Mouse (Mus musculus) c-Kit-positive CD71-positive TER-119-positive erythroid progenitor cells, embryonic 14.5 days (primary cell): ENCODE measurements around the gene Cdh1.

Source experiments
- DNase-seq: peaks from one replicate; pipeline ENCODE4 v3.0.0-alpha.2; 2013; ENCODE audit warnings: low spot score

Gene Cdh1

GRCm38 (mm10) chr8:106656046-106656445 is 52.9 kb downstream of the Cdh1 start:
- no peak for DNase-seq

- no peak for DNase-seq
Observed at GRCm38 (mm10) chr8:106672786-106673185, 69.6 kb downstream of the Cdh1 start.

- DNase-seq, result no peak
Observed at GRCm38 (mm10) chr8:106674318-106674717, 71.2 kb downstream of the Cdh1 start.

- peak; percentile 33 for DNase-seq
Observed at GRCm38 (mm10) chr8:106674894-106675293, 71.7 kb downstream of the Cdh1 start.

- DNase-seq, result peak; percentile 84
Observed at GRCm38 (mm10) chr8:106682971-106683668, 80.0 kb downstream of the Cdh1 start, which contains the start of gene Tango6. Tango6 (plus strand) TSS chr8:106683068.

- no peak for DNase-seq
Observed at GRCm38 (mm10) chr8:106684387-106684786, 81.2 kb downstream of the Cdh1 start.

GRCm38 (mm10) chr8:106687479-106687878 is 84.3 kb downstream of the Cdh1 start:
- DNase-seq, result peak; percentile 41

- no peak for DNase-seq
Observed at GRCm38 (mm10) chr8:106697748-106698248, 94.6 kb downstream of the Cdh1 start.

- DNase-seq, result peak; percentile 42
Observed at GRCm38 (mm10) chr8:106699588-106699987, 96.4 kb downstream of the Cdh1 start.

- DNase-seq, result no peak
Observed at GRCm38 (mm10) chr8:106700131-106700530, 97.0 kb downstream of the Cdh1 start.

- DNase-seq, result no peak
Observed at GRCm38 (mm10) chr8:106701360-106701759, 98.2 kb downstream of the Cdh1 start.

- DNase-seq, result no peak
Observed at GRCm38 (mm10) chr8:106704199-106704900, 101.2 kb downstream of the Cdh1 start.

GRCm38 (mm10) chr8:106704901-106705321 is 101.8 kb downstream of the Cdh1 start:
- DNase-seq, result no peak

GRCm38 (mm10) chr8:106706194-106706593 is 103.0 kb downstream of the Cdh1 start:
- no peak for DNase-seq

- DNase-seq, result no peak
Observed at GRCm38 (mm10) chr8:106710002-106710401, 106.9 kb downstream of the Cdh1 start.

- no peak for DNase-seq
Observed at GRCm38 (mm10) chr8:106712487-106712886, 109.3 kb downstream of the Cdh1 start.

GRCm38 (mm10) chr8:106714297-106714696 is 111.1 kb downstream of the Cdh1 start:
- DNase-seq, result no peak

- DNase-seq, result peak; percentile 25
Observed at GRCm38 (mm10) chr8:106718091-106718500, 114.9 kb downstream of the Cdh1 start.
